Mouse (Mus musculus) liver, embryonic 12.5 days (tissue): Measurements from ENCODE around the gene Traf2. TPM values are rescaled to one million over a fixed set of nuclear protein-coding genes. Genes with fewer than 3 reads are reported as not detected.

Experiments used
- ATAC-seq: fragments of 200-750 bp; cut with Nextera tagmentation; 2 replicates; pipeline ENCODE4 v1.8.0; 2017; ENCODE audit warnings: moderate number of reproducible peaks, mild to moderate bottlenecking, moderate library complexity
- H3K27ac ChIP-seq: fragments of 300-500 bp; sonication (generic); 2 replicates; pipeline ENCODE4 v1.5.1; 2016; ENCODE audit warnings: mild to moderate bottlenecking
- H3K27me3 ChIP-seq: fragments of 300-500 bp; sonication (generic); replicated peaks from 2 replicates; pipeline ENCODE4 v1.6.1; 2016; ENCODE audit warnings: mild to moderate bottlenecking, moderate library complexity
- H3K36me3 ChIP-seq: fragments of 300-500 bp; sonication (generic); 2 replicates; pipeline ENCODE4 v1.6.1; 2016; ENCODE audit warnings: mild to moderate bottlenecking, moderate library complexity
- H3K4me1 ChIP-seq: fragments of 300-500 bp; sonication (generic); 2 replicates; pipeline ENCODE4 v1.6.1; 2016
- H3K4me2 ChIP-seq: fragments of 300-500 bp; sonication (generic); 2 replicates; pipeline ENCODE4 v1.6.1; 2016; ENCODE audit warnings: mild to moderate bottlenecking, moderate library complexity
- H3K4me3 ChIP-seq: fragments of 300-500 bp; sonication (generic); 2 replicates; pipeline ENCODE4 v1.5.1; 2016; ENCODE audit warnings: mild to moderate bottlenecking, moderate library complexity
- H3K9ac ChIP-seq: fragments of 300-500 bp; sonication (generic); 2 replicates; pipeline ENCODE4 v1.6.1; 2016; ENCODE audit warnings: mild to moderate bottlenecking, moderate library complexity
- H3K9me3 ChIP-seq: fragments of 300-500 bp; sonication (generic); replicated peaks from 2 replicates; pipeline ENCODE4 v1.6.1; 2016; ENCODE audit warnings: mild to moderate bottlenecking, moderate library complexity
- WGBS: fragments of 180-500 bp; shearing (Covaris S2); methylation state at CpG from one replicate; pipeline ENCODE4 v1.1.7; 2016; ENCODE audit not compliant: insufficient replicate concordance; 5-methylcytosine and 5-hydroxymethylcytosine counted together
- polyA plus RNA-seq: library from polyadenylated mRNA; unstranded; fragments of >200 nt; fragmentation: Nextera tagmentation; extraction: Ambion mirVana; gene quantifications from 2 replicates; pipeline ENCODE4 v1.2.1, GENCODE M21; 2016

Traf2 gene
- polyA plus RNA-seq, 1 experiment from 2014 or later, result 24.4 TPM

DNA sequence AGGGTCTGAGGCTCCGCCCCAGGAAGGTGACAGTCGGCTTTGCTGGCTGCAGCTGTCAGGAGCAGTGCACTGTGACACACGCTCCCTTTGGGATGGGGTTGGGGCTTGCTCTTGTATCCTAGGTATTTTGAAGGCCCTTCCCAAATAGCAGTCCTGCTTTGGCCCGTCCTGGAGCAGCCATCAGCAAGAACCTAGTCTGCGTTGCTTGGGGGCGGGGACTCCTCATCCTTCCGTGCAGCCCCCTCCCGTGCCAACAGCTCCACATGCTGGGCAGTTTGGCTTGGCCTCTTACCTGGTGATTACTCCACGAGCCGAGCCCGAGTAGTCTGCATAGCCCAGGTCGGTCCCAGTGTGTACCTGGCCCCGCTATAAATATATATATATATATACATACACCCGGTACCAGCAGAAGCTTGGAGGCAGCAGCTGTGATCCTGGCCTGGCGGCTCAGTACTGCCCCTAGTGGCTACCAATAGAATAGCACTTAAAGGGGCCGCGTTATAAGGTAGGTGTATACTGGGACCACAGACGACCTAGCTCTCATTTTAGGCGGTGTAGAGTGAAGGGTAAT, 34.6 kb upstream of the Traf2 start, which contains the start of gene Ajm1:
Ajm1 (minus strand) TSS at position 464 of the 571 bp plus-strand sequence.
- peak within 1 kb of the TSS; percentile 64 for H3K4me2 ChIP-seq

DNA sequence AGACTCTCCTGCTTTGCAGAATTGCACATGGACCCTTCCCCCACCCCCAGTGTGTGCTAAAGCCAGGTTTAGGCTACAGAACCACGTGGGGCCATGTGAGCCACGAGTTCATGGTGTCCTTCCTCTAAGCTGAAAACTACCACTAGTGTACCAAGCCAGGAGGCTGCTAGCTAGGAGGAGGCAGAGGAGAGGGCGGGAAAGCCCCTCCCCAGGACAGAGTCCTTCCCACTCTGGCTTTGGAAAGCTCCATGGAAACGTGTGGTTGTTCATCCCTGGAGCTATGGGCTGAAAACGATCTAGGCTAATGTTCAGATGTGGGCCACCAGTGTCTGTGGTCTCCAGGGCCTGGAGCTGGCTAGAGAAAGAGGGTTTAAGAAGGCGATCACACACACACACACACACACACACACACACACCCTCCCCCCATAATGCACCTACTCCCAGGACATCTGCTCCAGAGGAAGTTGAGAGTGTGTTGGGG, 33.9 kb upstream of the Traf2 start:
- peak overlapping the region; percentile 64; the same call in 1 of the 2 replicates for H3K4me2 ChIP-seq
- 28% methylated on average over 6 of the region's 6 CpGs for WGBS
- 0 out of 2 replicates have a peak overlapping the region, but pooled peaks have one; percentile 7 for H3K9ac ChIP-seq
- peaks cover 71% of the 10 kb centered on the region for H3K4me1 ChIP-seq
- H3K9me3 ChIP-seq, result no peaks in the 10 kb centered on the region
- peaks cover 28% of the 10 kb centered on the region for H3K36me3 ChIP-seq
- no peak overlapping the region for H3K4me3 ChIP-seq
- no peak overlapping the region for H3K27ac ChIP-seq
- ATAC-seq, result no peak
- H3K27me3 ChIP-seq, result peaks cover 58% of the 10 kb centered on the region

More for the DNA sequence above, 34.6 kb upstream of the Traf2 start, which contains the start of gene Ajm1:
- Histone ChIP-seq H3K27ac (no peak within 1 kb of the TSS), H3K9ac (0 out of 2 replicates have a peak within 1 kb of the TSS, but pooled peaks have one; percentile 7), H3K4me1 (peaks cover 68% of the 10 kb centered on the region), H3K36me3 (peaks cover 34% of the 10 kb centered on the region), H3K4me3 (peak within 1 kb of the TSS; percentile 29), H3K27me3 (peaks cover 51% of the 10 kb centered on the region), H3K9me3 (no peaks in the 10 kb centered on the region)
- 6% methylated on average over 19 of the region's 19 CpGs for WGBS
- peak; percentile 60 for ATAC-seq

GRCm38 (mm10) chr2:25579737-25580460, 33.2 kb upstream of the Traf2 start:
- peaks cover 62% of the 10 kb centered on the region for H3K27me3 ChIP-seq
- peak overlapping the region; percentile 35; the same call in 1 of the 2 replicates for H3K4me2 ChIP-seq
- 4% methylated on average over 27 of the region's 27 CpGs for WGBS
- peaks cover 79% of the 10 kb centered on the region for H3K4me1 ChIP-seq
- 0 out of 2 replicates have a peak overlapping the region, but pooled peaks have one; percentile 23 for H3K4me3 ChIP-seq
- no peak overlapping the region for H3K9ac ChIP-seq
- no peaks in the 10 kb centered on the region for H3K9me3 ChIP-seq
- H3K36me3 ChIP-seq, result peaks cover 21% of the 10 kb centered on the region
- no peak overlapping the region for H3K27ac ChIP-seq
- no peak for ATAC-seq

GRCm38 (mm10) chr2:25578796-25579736, 32.3 kb upstream of the Traf2 start:
- no peaks in the 10 kb centered on the region for H3K9me3 ChIP-seq
- 6% methylated on average over 76 of the region's 77 CpGs for WGBS
- peaks cover 13% of the 10 kb centered on the region for H3K36me3 ChIP-seq
- H3K4me3 ChIP-seq, result peak overlapping the region; percentile 23; the same call in 1 of the 2 replicates
- H3K27me3 ChIP-seq, result peaks cover 62% of the 10 kb centered on the region
- ATAC-seq, result no peak
- H3K9ac ChIP-seq, result no peak overlapping the region
- H3K4me2 ChIP-seq, result peak overlapping the region; percentile 35
- H3K4me1 ChIP-seq, result peaks cover 83% of the 10 kb centered on the region
- H3K27ac ChIP-seq, result no peak overlapping the region

- 6% methylated on average over 75 of the region's 75 CpGs for WGBS
- H3K27me3 ChIP-seq, result peaks cover 62% of the 10 kb centered on the region
- ATAC-seq, result no peak
- H3K9me3 ChIP-seq, result no peaks in the 10 kb centered on the region
- peaks cover 83% of the 10 kb centered on the region for H3K4me1 ChIP-seq
- peak overlapping the region; percentile 44 for H3K4me2 ChIP-seq
- H3K4me3 ChIP-seq, result peak overlapping the region; percentile 28
- H3K27ac ChIP-seq, result no peak overlapping the region
- H3K36me3 ChIP-seq, result peaks cover 5% of the 10 kb centered on the region
- H3K9ac ChIP-seq, result no peak overlapping the region
These were observed 31.4 kb upstream of the Traf2 start for GRCm38 (mm10) chr2:25577951-25578795.

DNA sequence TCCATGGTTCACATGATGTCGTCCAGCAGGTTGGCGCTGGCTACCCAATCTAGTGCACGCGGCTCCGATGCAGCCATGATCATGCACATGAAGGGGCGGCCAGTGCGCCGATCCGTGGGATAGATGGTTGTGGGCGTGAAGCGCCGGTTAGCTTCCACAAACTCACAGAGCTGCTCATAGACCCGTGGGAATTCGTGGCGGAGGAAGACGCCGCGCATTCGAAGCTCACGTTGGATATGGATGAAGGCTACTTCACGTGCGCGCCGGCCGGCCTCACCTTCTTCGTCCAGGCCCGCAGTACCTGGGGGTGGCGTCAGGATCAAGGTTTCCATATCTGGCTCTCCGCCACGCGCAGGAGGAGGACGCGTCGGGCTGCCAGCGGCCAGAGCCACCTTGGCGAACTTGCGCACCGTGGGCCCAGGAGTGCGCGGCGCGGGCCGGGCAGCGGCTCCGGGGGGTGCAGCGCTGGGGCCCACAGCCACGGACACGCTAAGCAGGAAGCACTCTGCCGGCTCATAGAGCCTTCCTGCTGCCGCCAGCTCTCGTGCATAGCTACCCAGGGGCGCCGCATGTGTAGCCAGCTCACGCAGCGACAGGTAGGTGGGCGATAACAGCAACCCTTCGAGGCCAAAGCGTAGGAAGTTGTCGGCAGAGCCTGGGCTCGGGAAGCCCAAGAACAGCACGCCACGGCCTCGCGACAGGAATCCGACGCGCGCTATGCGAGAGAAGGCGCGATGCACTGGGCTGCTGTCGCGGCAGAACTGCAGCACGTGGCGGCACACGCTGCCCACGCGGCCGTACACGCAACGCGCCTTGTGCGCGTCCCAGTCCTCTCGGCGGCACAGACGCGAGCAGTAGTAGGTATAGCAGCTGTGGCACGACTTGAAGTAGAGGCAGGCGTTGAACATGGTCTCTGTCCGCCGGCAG, 30.5 kb upstream of the Traf2 start:
- H3K4me1 ChIP-seq, result peaks cover 82% of the 10 kb centered on the region

DNA sequence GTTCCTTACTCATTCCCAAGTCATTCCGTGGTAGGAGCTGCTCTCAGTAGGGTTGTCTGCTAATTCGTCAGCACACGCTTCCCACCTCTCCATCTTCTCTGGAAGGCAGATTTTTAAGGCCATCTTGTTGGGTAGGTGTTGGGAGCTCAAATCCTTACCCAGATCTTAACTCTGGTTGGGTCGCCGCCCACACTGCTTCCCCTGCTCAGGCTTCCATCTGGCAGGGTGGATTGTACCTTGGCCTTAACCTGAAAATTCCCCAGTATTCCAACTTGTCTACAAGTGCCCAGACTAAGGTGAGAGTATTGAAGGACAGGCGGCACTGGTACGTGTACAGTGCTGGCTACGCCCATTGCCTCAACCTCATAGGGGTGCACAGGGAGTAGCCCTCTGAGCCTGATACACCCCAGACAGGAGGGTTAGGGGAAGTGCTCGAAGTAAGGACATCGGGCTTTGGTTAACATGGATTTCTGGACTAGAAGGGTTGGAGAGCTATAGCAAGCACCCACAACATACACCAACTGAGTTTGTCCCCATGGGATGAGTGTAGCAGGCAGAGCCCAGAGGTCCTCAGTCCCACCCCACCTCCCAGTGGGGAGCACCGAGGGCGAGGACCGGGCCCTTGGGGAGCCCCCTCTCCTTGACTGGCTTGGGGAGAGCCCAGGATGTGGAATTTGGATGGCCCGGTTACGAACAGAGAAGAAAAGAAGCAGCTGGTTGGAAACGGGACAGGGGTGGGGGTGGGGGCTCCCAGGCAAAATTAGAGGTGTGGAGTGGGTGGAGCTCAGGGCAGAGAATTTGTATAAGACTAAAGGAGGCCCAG, 29.5 kb upstream of the Traf2 start:
- Histone ChIP-seq H3K4me2 (peak overlapping the region; percentile 83), H3K9me3 (no peaks in the 10 kb centered on the region), H3K27ac (no peak overlapping the region), H3K27me3 (peaks cover 60% of the 10 kb centered on the region), H3K4me1 (peaks cover 76% of the 10 kb centered on the region), H3K9ac (no peak overlapping the region), H3K36me3 (peaks cover 10% of the 10 kb centered on the region; the same call in 1 of the 2 replicates), H3K4me3 (no peak overlapping the region)
- no peak for ATAC-seq
- WGBS, result 75% methylated on average over 16 of the region's 16 CpGs

More for the DNA sequence above, 30.5 kb upstream of the Traf2 start:
- Histone ChIP-seq H3K9me3 (no peaks in the 10 kb centered on the region), H3K4me2 (peak overlapping the region; percentile 44), H3K4me3 (peak overlapping the region; percentile 28), H3K36me3 (0 out of 2 replicates have a peak, but pooled peaks cover 2% of the 10 kb centered on the region), H3K27ac (no peak overlapping the region), H3K27me3 (peaks cover 62% of the 10 kb centered on the region), H3K9ac (no peak overlapping the region)
- no peak for ATAC-seq
- WGBS, result 19% methylated on average over 92 of the region's 92 CpGs

DNA sequence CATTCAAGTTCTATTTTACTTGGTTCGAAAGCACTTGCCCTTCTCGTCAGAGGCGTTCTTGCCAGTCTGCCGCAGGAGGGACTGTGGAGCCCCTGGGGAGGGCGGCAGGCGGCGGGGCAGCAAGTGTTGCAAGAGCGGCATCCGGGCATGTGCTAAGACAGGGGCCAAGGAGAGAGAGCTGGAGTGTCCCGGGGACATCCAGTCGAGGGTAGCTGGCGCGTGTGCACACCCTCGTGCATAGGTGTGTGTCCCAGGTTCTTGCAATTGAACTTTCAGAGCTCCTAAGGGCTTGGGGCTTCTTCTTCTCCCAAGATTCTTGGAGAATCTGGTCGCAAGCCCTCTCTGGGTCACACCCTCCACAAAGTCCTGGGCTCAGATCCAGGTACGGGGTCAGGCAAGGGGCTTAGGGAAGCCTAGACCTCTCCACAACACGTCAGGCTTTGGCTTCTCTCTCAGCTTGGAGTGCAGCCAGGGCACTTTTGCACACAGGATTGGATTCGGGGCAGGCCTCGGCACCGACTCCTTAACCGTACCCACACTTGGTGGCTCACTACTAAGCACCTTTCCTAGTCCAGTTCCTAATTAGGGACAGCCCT, 28.8 kb upstream of the Traf2 start:
- H3K36me3 ChIP-seq, result peaks cover 15% of the 10 kb centered on the region; the same call in 1 of the 2 replicates
- 22% methylated on average over 21 of the region's 21 CpGs for WGBS
- H3K4me3 ChIP-seq, result peak overlapping the region; percentile 64
- no peak for ATAC-seq
- peak overlapping the region; percentile 70 for H3K9ac ChIP-seq
- peaks cover 73% of the 10 kb centered on the region for H3K4me1 ChIP-seq
- H3K27me3 ChIP-seq, result peaks cover 53% of the 10 kb centered on the region
- no peaks in the 10 kb centered on the region for H3K9me3 ChIP-seq
- H3K27ac ChIP-seq, result peak overlapping the region; percentile 63; the same call in 1 of the 2 replicates
- peak overlapping the region; percentile 83 for H3K4me2 ChIP-seq
